Mouse (Mus musculus) testis, postnatal 14 days (tissue): ENCODE measurements around the gene Kcnk5.
A peak's percentile ranks its signal among the peaks of the same experiment; 100 is the strongest.

ENCODE experiments used
- DNase-seq: peaks from one replicate; pipeline ENCODE4 v3.0.0; 2021; ENCODE audit warnings: low spot score

Gene Kcnk5

GRCm38 (mm10) chr14:20165413-20165812 lies 16.2 kb downstream of the Kcnk5 start:
- no peak for DNase-seq

- DNase-seq: no peak
Measured at GRCm38 (mm10) chr14:20164438-20164837, 17.2 kb downstream of the Kcnk5 start.

GRCm38 (mm10) chr14:20162686-20163085 lies 18.9 kb downstream of the Kcnk5 start:
- DNase-seq: no peak

GRCm38 (mm10) chr14:20158727-20159681 lies 22.6 kb downstream of the Kcnk5 start:
- DNase-seq: no peak

- no peak for DNase-seq
Measured at GRCm38 (mm10) chr14:20157595-20157994, 24.0 kb downstream of the Kcnk5 start.

GRCm38 (mm10) chr14:20155718-20156117 lies 25.9 kb downstream of the Kcnk5 start:
- no peak for DNase-seq

GRCm38 (mm10) chr14:20154937-20155336 lies 26.7 kb downstream of the Kcnk5 start:
- no peak for DNase-seq

- DNase-seq: no peak
Measured at GRCm38 (mm10) chr14:20154245-20154644, 27.4 kb downstream of the Kcnk5 start.

- DNase-seq: no peak
Measured at GRCm38 (mm10) chr14:20149127-20150080, 32.2 kb downstream of the Kcnk5 start.

- DNase-seq: no peak
Measured at GRCm38 (mm10) chr14:20148514-20148913, 33.1 kb downstream of the Kcnk5 start.

- no peak for DNase-seq
Measured at GRCm38 (mm10) chr14:20147854-20148253, 33.8 kb downstream of the Kcnk5 start.

- DNase-seq: no peak
Measured at GRCm38 (mm10) chr14:20144093-20144492, 37.5 kb downstream of the Kcnk5 start.

GRCm38 (mm10) chr14:20138484-20139355 lies 42.9 kb downstream of the Kcnk5 start, which contains the start of gene Saysd1:
TSS of gene Saysd1 (minus strand) at chr14:20138534.
- no peak for DNase-seq

- DNase-seq: no peak
Measured at GRCm38 (mm10) chr14:20134965-20135671, 46.5 kb downstream of the Kcnk5 start.

GRCm38 (mm10) chr14:20128162-20128561 lies 53.4 kb downstream of the Kcnk5 start:
- no peak for DNase-seq

- peak; percentile 42 for DNase-seq
Measured at GRCm38 (mm10) chr14:20127406-20128087, 54.1 kb downstream of the Kcnk5 start.

GRCm38 (mm10) chr14:20120868-20121267 lies 60.7 kb downstream of the Kcnk5 start:
- DNase-seq: no peak

GRCm38 (mm10) chr14:20120012-20120411 lies 61.6 kb downstream of the Kcnk5 start:
- DNase-seq: no peak

- no peak for DNase-seq
Measured at GRCm38 (mm10) chr14:20116149-20116605, 65.4 kb downstream of the Kcnk5 start.

GRCm38 (mm10) chr14:20114951-20115350 lies 66.7 kb downstream of the Kcnk5 start:
- DNase-seq: peak; percentile 26
